Mouse (Mus musculus): ENCODE measurements around the gene Fancc.

The Fancc gene

GRCm38 (mm10) chr13:63245812-63246211 is 251.3 kb downstream of the Fancc start:
- Histone ChIP-seq H3K36me3 (ENCODE audit: insufficient read depth, low read length) (peaks cover 50% of the 10 kb centered on the region), H3K4me3 (replicated peaks; ENCODE audit: low read length) (no peak overlapping the region), H3K27me3 (ENCODE audit: insufficient read depth, low read length) (peaks cover 3% of the 10 kb centered on the region; the same call in 1 of the 2 replicates), H3K9me3 (ENCODE audit: low read length) (no peaks in the 10 kb centered on the region), H3K4me1 (replicated peaks; ENCODE audit: low read depth, low read length) (peaks cover 40% of the 10 kb centered on the region)
- no peak for TF ChIP-seq POU5F1 (IDR thresholded peaks at IDR 0.05; ENCODE audit: borderline replicate concordance, low read length)

DNA sequence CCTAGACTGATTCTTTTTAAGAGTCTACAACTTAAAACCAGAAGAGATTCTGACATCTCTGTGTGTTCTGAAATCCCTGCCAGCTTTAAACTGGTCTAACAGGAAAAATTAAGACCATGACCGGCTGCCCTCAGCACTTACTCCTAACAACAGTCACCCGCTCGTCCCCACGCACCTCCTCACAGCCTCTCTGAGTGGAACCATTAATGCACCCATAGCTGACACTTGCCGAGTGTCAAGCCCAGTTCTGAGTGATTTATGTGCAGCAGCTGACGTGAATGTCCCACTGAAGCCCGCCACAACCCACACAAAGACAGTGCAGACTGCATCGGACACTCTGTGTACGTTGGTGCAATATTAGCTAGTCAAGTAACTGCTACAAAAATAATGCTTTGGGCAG is 251.9 kb downstream of the Fancc start:
- Histone ChIP-seq H3K4me3 (replicated peaks; ENCODE audit: low read length) (no peak overlapping the region), H3K36me3 (ENCODE audit: insufficient read depth, low read length) (peaks cover 49% of the 10 kb centered on the region), H3K9me3 (ENCODE audit: low read length) (no peaks in the 10 kb centered on the region), H3K4me1 (replicated peaks; ENCODE audit: low read depth, low read length) (peaks cover 45% of the 10 kb centered on the region), H3K27me3 (ENCODE audit: insufficient read depth, low read length) (peaks cover 4% of the 10 kb centered on the region; the same call in 1 of the 2 replicates)
- TF ChIP-seq POU5F1 (IDR thresholded peaks at IDR 0.05; ENCODE audit: borderline replicate concordance, low read length) (no peak), CTCF (conservative IDR thresholded peaks at IDR 0.05; ENCODE audit: low read length) (no peak), NANOG (IDR thresholded peaks at IDR 0.05; ENCODE audit: borderline replicate concordance, low read length) (no peak)

DNA sequence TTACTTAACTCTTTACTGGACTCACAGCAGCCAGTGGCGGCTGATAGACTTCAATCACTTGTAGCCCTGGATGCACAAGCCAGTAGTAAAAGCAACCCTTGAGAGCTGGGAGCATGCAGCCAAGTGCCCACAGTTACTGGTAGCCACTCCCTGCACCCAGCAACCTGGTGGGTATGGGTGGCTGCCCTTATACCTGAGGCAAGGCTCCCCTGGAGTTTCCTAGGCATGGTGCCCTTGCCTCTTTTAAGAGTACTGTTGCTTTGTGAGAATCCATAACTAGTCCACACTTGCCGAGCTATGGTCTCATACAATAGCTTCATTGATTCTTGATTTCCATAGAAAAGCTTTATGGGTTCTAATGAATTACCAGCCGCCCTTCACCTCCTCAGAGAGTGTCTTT is 252.7 kb downstream of the Fancc start:
- Histone ChIP-seq H3K27me3 (ENCODE audit: insufficient read depth, low read length) (peaks cover 4% of the 10 kb centered on the region; the same call in 1 of the 2 replicates), H3K4me1 (replicated peaks; ENCODE audit: low read depth, low read length) (peaks cover 45% of the 10 kb centered on the region), H3K36me3 (ENCODE audit: insufficient read depth, low read length) (peaks cover 45% of the 10 kb centered on the region), H3K9me3 (ENCODE audit: low read length) (no peaks in the 10 kb centered on the region), H3K4me3 (replicated peaks; ENCODE audit: low read length) (no peak overlapping the region)
- TF ChIP-seq POU5F1 (IDR thresholded peaks at IDR 0.05; ENCODE audit: borderline replicate concordance, low read length) (no peak), NANOG (IDR thresholded peaks at IDR 0.05; ENCODE audit: borderline replicate concordance, low read length) (no peak), CTCF (conservative IDR thresholded peaks at IDR 0.05; ENCODE audit: low read length) (no peak)

- no peaks in the 10 kb centered on the region for H3K9me3 ChIP-seq (ENCODE audit: low read length)
- peaks cover 50% of the 10 kb centered on the region for H3K4me1 ChIP-seq (replicated peaks; ENCODE audit: low read depth, low read length)
- no peak for TF ChIP-seq CTCF (conservative IDR thresholded peaks at IDR 0.05; ENCODE audit: low read length)
- TF ChIP-seq POU5F1 (IDR thresholded peaks at IDR 0.05; ENCODE audit: borderline replicate concordance, low read length) = no peak
- no peak for TF ChIP-seq NANOG (IDR thresholded peaks at IDR 0.05; ENCODE audit: borderline replicate concordance, low read length)
- H3K4me3 ChIP-seq (replicated peaks; ENCODE audit: low read length) = no peak overlapping the region
- peaks cover 4% of the 10 kb centered on the region; the same call in 1 of the 2 replicates for H3K27me3 ChIP-seq (ENCODE audit: insufficient read depth, low read length)
- peaks cover 45% of the 10 kb centered on the region for H3K36me3 ChIP-seq (ENCODE audit: insufficient read depth, low read length)
Observed at GRCm38 (mm10) chr13:63243586-63243985, 253.5 kb downstream of the Fancc start.

DNA sequence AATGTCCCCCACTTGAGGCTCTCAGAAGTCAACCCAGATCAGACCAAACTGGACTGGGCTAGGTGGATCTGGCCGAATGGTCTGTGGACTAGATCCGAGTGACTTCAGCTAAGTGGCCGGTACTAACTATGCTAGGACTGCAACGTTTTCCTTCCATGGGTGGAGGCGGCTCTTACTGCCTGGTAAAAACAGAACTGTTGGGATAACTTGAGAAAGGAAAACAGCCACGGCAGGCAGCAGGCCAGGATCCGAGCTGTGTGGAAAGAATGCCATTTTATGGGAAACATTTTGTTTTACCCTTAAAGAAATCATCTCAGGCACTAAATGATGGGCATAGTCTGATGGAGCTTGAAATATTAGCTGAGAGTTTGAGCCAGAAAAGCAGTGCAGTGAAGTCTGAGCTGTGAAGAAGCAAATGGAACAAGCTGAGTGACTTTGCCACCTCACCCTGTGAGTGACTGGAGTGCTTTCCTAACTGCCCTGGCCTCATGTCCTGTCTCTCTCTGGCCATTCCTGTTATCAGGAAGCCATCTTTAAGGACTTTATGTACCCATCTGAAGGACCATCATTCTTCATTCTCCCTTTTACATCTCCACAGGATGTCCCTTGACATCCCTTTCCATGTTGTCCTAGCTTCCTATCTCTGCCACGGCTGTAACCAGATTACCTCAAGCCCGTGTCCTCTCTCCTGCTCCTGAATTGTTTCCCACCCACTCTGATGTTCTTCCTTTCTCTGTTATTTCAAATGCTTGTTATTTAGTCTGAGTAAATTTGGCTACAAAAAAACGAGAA is 254.5 kb downstream of the Fancc start:
- H3K4me3 ChIP-seq (replicated peaks; ENCODE audit: low read length) = no peak overlapping the region
- H3K9me3 ChIP-seq (ENCODE audit: low read length) = no peaks in the 10 kb centered on the region
- H3K36me3 ChIP-seq (ENCODE audit: insufficient read depth, low read length) = peaks cover 37% of the 10 kb centered on the region
- peaks cover 4% of the 10 kb centered on the region; the same call in 1 of the 2 replicates for H3K27me3 ChIP-seq (ENCODE audit: insufficient read depth, low read length)
- no peak for TF ChIP-seq POU5F1 (IDR thresholded peaks at IDR 0.05; ENCODE audit: borderline replicate concordance, low read length)
- TF ChIP-seq NANOG (IDR thresholded peaks at IDR 0.05; ENCODE audit: borderline replicate concordance, low read length) = no peak
- no peak for TF ChIP-seq CTCF (conservative IDR thresholded peaks at IDR 0.05; ENCODE audit: low read length)
- peaks cover 45% of the 10 kb centered on the region for H3K4me1 ChIP-seq (replicated peaks; ENCODE audit: low read depth, low read length)

GRCm38 (mm10) chr13:63241665-63242064 is 255.4 kb downstream of the Fancc start:
- no peaks in the 10 kb centered on the region for H3K9me3 ChIP-seq (ENCODE audit: low read length)
- H3K27me3 ChIP-seq (ENCODE audit: insufficient read depth, low read length) = peaks cover 4% of the 10 kb centered on the region; the same call in 1 of the 2 replicates
- H3K36me3 ChIP-seq (ENCODE audit: insufficient read depth, low read length) = peaks cover 35% of the 10 kb centered on the region
- H3K4me3 ChIP-seq (replicated peaks; ENCODE audit: low read length) = no peak overlapping the region
- TF ChIP-seq CTCF (conservative IDR thresholded peaks at IDR 0.05; ENCODE audit: low read length) = no peak
- no peak for TF ChIP-seq NANOG (IDR thresholded peaks at IDR 0.05; ENCODE audit: borderline replicate concordance, low read length)
- peaks cover 37% of the 10 kb centered on the region for H3K4me1 ChIP-seq (replicated peaks; ENCODE audit: low read depth, low read length)

DNA sequence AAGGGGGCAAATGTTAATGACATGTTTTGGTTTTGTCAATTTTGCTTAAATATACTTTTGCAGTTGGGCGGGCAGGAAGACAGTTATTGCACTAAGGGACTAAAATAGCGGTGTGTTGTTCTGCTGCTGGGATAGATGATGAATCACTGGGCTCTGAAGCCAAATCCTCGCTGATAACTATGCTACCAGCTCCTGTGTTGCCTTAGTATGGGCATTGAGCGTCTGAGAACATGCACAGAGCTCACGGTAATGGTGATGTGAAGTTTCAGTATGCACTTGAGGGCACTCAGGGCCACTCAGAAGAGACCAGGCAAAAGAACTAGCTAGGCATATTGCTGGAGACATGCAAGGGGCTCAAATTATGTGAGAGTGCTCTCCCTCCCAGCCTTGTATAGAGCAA is 256.2 kb downstream of the Fancc start:
- Histone ChIP-seq H3K4me1 (replicated peaks; ENCODE audit: low read depth, low read length) (peaks cover 29% of the 10 kb centered on the region), H3K36me3 (ENCODE audit: insufficient read depth, low read length) (peaks cover 35% of the 10 kb centered on the region), H3K9me3 (ENCODE audit: low read length) (no peaks in the 10 kb centered on the region), H3K4me3 (replicated peaks; ENCODE audit: low read length) (peak overlapping the region; percentile 88), H3K27me3 (ENCODE audit: insufficient read depth, low read length) (peaks cover 4% of the 10 kb centered on the region; the same call in 1 of the 2 replicates)
- TF ChIP-seq POU5F1 (IDR thresholded peaks at IDR 0.05; ENCODE audit: borderline replicate concordance, low read length) (no peak), CTCF (conservative IDR thresholded peaks at IDR 0.05; ENCODE audit: low read length) (no peak), NANOG (IDR thresholded peaks at IDR 0.05; ENCODE audit: borderline replicate concordance, low read length) (no peak)

- H3K36me3 ChIP-seq (ENCODE audit: insufficient read depth, low read length) = peaks cover 28% of the 10 kb centered on the region
- TF ChIP-seq NANOG (IDR thresholded peaks at IDR 0.05; ENCODE audit: borderline replicate concordance, low read length) (no peak), CTCF (conservative IDR thresholded peaks at IDR 0.05; ENCODE audit: low read length) (no peak), POU5F1 (IDR thresholded peaks at IDR 0.05; ENCODE audit: borderline replicate concordance, low read length) (no peak)
- peak overlapping the region; percentile 88 for H3K4me3 ChIP-seq (replicated peaks; ENCODE audit: low read length)
- H3K27me3 ChIP-seq (ENCODE audit: insufficient read depth, low read length) = peaks cover 4% of the 10 kb centered on the region; the same call in 1 of the 2 replicates
- no peaks in the 10 kb centered on the region for H3K9me3 ChIP-seq (ENCODE audit: low read length)
- peaks cover 27% of the 10 kb centered on the region for H3K4me1 ChIP-seq (replicated peaks; ENCODE audit: low read depth, low read length)
Observed at GRCm38 (mm10) chr13:63239877-63240671, 257.0 kb downstream of the Fancc start.
